In genomic region chr5:104468586-104468985, GRCm38 (mm10) we compare ENCODE assay signal across 35 mouse cellular contexts.
"Had no signal": no experiment of that assay in that cellular context is flagged by ENCODE, and none has a peak within 500 bp of the region (broad histone marks: within the 10 kb centered on the region; RNA-seq: fewer than 3 reads in every experiment).

No protein-coding gene starts in this region.

- H3K4me3 ChIP-seq: heart, adult 2 months; heart, embryonic 10.5 days; heart, embryonic 12.5 days; heart, embryonic 13.5 days; heart, embryonic 15.5 days; hindbrain, embryonic 10.5 days; hindbrain, embryonic 12.5 days; hindbrain, embryonic 13.5 days; hindbrain, embryonic 15.5 days; intestine, embryonic 15.5 days; kidney, embryonic 15.5 days; layer of hippocampus, adult 2 months had no signal

- H3K27ac ChIP-seq: heart, adult 2 months; heart, embryonic 10.5 days; heart, embryonic 13.5 days; heart, embryonic 15.5 days; hindbrain, embryonic 10.5 days; hindbrain, embryonic 12.5 days; hindbrain, embryonic 13.5 days; hindbrain, embryonic 14.5 days; hindbrain, embryonic 15.5 days; hindbrain, postnatal 0 days; intestine, embryonic 15.5 days; kidney, embryonic 15.5 days; kidney, postnatal 0 days; layer of hippocampus, adult 2 months had no signal

- H3K4me2 ChIP-seq: heart, embryonic 11.5 days; heart, embryonic 12.5 days; heart, embryonic 13.5 days; heart, embryonic 15.5 days; hindbrain, embryonic 12.5 days; hindbrain, embryonic 13.5 days; hindbrain, embryonic 14.5 days; hindbrain, embryonic 15.5 days; intestine, embryonic 15.5 days; kidney, embryonic 15.5 days had no signal

- H3K4me1 ChIP-seq: heart, embryonic 10.5 days; heart, embryonic 12.5 days; heart, embryonic 15.5 days; hindbrain, embryonic 10.5 days; hindbrain, embryonic 12.5 days; hindbrain, embryonic 13.5 days; hindbrain, embryonic 15.5 days; intestine, embryonic 15.5 days; kidney, embryonic 15.5 days had no signal

- H3K9ac ChIP-seq: heart, embryonic 12.5 days; heart, embryonic 13.5 days; heart, embryonic 15.5 days; hindbrain, embryonic 12.5 days; hindbrain, embryonic 13.5 days; hindbrain, embryonic 14.5 days; hindbrain, embryonic 15.5 days; intestine, embryonic 15.5 days; kidney, embryonic 15.5 days had no signal

- H3K9me3 ChIP-seq: heart, embryonic 10.5 days; heart, embryonic 12.5 days; heart, embryonic 13.5 days; heart, embryonic 15.5 days; hindbrain, embryonic 10.5 days; hindbrain, embryonic 12.5 days; hindbrain, embryonic 13.5 days; hindbrain, embryonic 15.5 days; intestine, embryonic 15.5 days; kidney, embryonic 15.5 days had no signal

- H3K27me3 ChIP-seq: heart, embryonic 12.5 days; heart, embryonic 13.5 days; heart, embryonic 15.5 days; hindbrain, embryonic 12.5 days; hindbrain, embryonic 13.5 days; hindbrain, embryonic 15.5 days; intestine, embryonic 15.5 days; kidney, embryonic 15.5 days had no signal

- DNase-seq: heart, adult 2 months; heart, postnatal 10 days; heart, postnatal 14 days; heart, postnatal 36 days; kidney, adult 11 months; kidney, adult 18-20 months; kidney, adult 2 months; kidney, adult 8-10 months; kidney, adult 9 months; kidney, postnatal 10 days; kidney, postnatal 14 days; kidney, postnatal 25 days; kidney, postnatal 36 days; kidney, postnatal 4 days; layer of hippocampus, adult 9-11 months; layer of hippocampus, postnatal 36 days had no signal

- ATAC-seq: hindbrain, embryonic 16.5 days; hindbrain, postnatal 0 days; inflammation-experienced regulatory T-cells, adult 6 months; intestine, embryonic 15.5 days; intestine, embryonic 16.5 days; intestine, postnatal 0 days had no signal
